ENCODE assay signal across 18 mouse cellular contexts in genomic region chr4:46505361-46506057, GRCm38 (mm10). TPM values are rescaled to one million over a fixed set of nuclear protein-coding genes. Genes with fewer than 3 reads are reported as not detected.
DNase-seq lines count a peak whose midpoint lies in the region; ATAC-seq lines count a peak whose summit lies in the region.
"Had no signal": no experiment of that assay in that cellular context is flagged by ENCODE, and none has a peak within 500 bp of the region (broad histone marks: within the 10 kb centered on the region; RNA-seq: fewer than 3 reads in every experiment).

No protein-coding gene starts in this region.

- H3K36me3 ChIP-seq in hindbrain, embryonic 16.5 days (ENCODE audit: control insufficient read depth, insufficient read depth, low read length), result peaks cover 16% of the 10 kb centered on the region
- no peaks in the 10 kb centered on the region for H3K36me3 ChIP-seq in hindbrain, embryonic 11.5 days (ENCODE audit: control insufficient read depth, insufficient read depth, low read length)

- intact Hi-C loops in left cerebral cortex, postnatal 10 days (cut with DNase I), result loop anchor here (5.0 kb wide), 1 partner anchor 97 kb away; the partner anchor contains the start of gene Coro2a

- peak overlapping the region; percentile 22; the same call in 1 of the 2 replicates for H3K9ac ChIP-seq in hindbrain, embryonic 16.5 days (ENCODE audit: low read depth, low read length)
- no peak overlapping the region for H3K9ac ChIP-seq in hindbrain, embryonic 11.5 days (ENCODE audit: low read depth, low read length)
- H3K9ac ChIP-seq: hindbrain, embryonic 15.5 days; limb, embryonic 13.5 days had no signal

- DNase-seq in adrenal gland, postnatal 10 days, result peak; percentile 30
- no peak for DNase-seq in adrenal gland, postnatal 36 days
- no peak for DNase-seq in hindbrain, embryonic 11.5 days (ENCODE audit: low spot score)
- DNase-seq in brain, adult 2 months (ENCODE audit: low read depth, low spot score), result peak; percentile 32
- DNase-seq in cerebellum, postnatal 25 days, result peak; percentile 35 to 62
- DNase-seq in left cerebral cortex, postnatal 10 days (ENCODE audit: extremely low spot score in 1 of 2, low spot score in 2 of 2), result no peak
- DNase-seq in frontal cortex, adult 2 months (ENCODE audit: extremely low spot score in 1 of 2, low spot score in 1 of 2), result no peak
- DNase-seq: heart, adult 2 months; kidney, adult 11 months; lung, postnatal 10 days; spleen, adult 18-20 months had no signal

- no peak overlapping the region for H3K4me2 ChIP-seq in hindbrain, embryonic 16.5 days (ENCODE audit: low read length)
- no peak overlapping the region for H3K4me2 ChIP-seq in hindbrain, embryonic 11.5 days (replicated peaks; ENCODE audit: low read depth, low read length)

- H3K9me3 ChIP-seq in hindbrain, embryonic 16.5 days (ENCODE audit: control insufficient read depth, low read length), result no peaks in the 10 kb centered on the region
- no peaks in the 10 kb centered on the region for H3K9me3 ChIP-seq in hindbrain, embryonic 11.5 days (ENCODE audit: control insufficient read depth, low read length)
- H3K9me3 ChIP-seq: hindbrain, embryonic 15.5 days; limb, embryonic 13.5 days; midbrain, embryonic 15.5 days had no signal

- WGBS in hindbrain, embryonic 16.5 days, result 53% methylated on average over 8 of the region's 8 CpGs
- WGBS in hindbrain, embryonic 11.5 days, result 68% methylated on average over 8 of the region's 8 CpGs

- H3K27me3 ChIP-seq in hindbrain, embryonic 16.5 days (replicated peaks; ENCODE audit: control insufficient read depth, insufficient read depth, low read length), result no peaks in the 10 kb centered on the region
- peaks cover 14% of the 10 kb centered on the region for H3K27me3 ChIP-seq in hindbrain, embryonic 11.5 days (ENCODE audit: control insufficient read depth, insufficient read depth, low read length)
- H3K27me3 ChIP-seq: hindbrain, embryonic 15.5 days had no signal

- H3K27ac ChIP-seq in hindbrain, embryonic 16.5 days (ENCODE audit: low read depth, low read length), result no peak overlapping the region
- no peak overlapping the region for H3K27ac ChIP-seq in hindbrain, embryonic 11.5 days (ENCODE audit: low read depth, low read length)
- H3K27ac ChIP-seq: heart, adult 2 months; hindbrain, embryonic 15.5 days; kidney, postnatal 0 days; limb, embryonic 13.5 days; midbrain, embryonic 15.5 days had no signal

- H3K4me1 ChIP-seq in hindbrain, embryonic 16.5 days (ENCODE audit: control insufficient read depth, insufficient read depth, low read depth, low read length), result peaks cover 3% of the 10 kb centered on the region; the same call in 1 of the 2 replicates
- H3K4me1 ChIP-seq in hindbrain, embryonic 11.5 days (replicated peaks; ENCODE audit: control insufficient read depth, insufficient read depth, low read length), result no peaks in the 10 kb centered on the region

- ATAC-seq in hindbrain, embryonic 16.5 days, result no peak
- ATAC-seq in hindbrain, embryonic 11.5 days (ENCODE audit: low FRiP score), result no peak
- ATAC-seq: forebrain, embryonic 16.5 days; midbrain, embryonic 15.5 days had no signal

- H3K4me3 ChIP-seq in hindbrain, embryonic 16.5 days (ENCODE audit: low read length), result no peak overlapping the region
- H3K4me3 ChIP-seq in hindbrain, embryonic 11.5 days (ENCODE audit: low read depth, low read length), result no peak overlapping the region
- H3K4me3 ChIP-seq: erythroblast, embryonic 14.5 days; heart, adult 2 months; limb, embryonic 13.5 days had no signal

RNA-seq across cellular contexts. Expression of gene Nans, which starts 16.5 kb away (rescaled TPM):
- 10 to 100 TPM; 38.3 to 41.0 TPM for total RNA-seq in adrenal gland, postnatal 10 days (2021)
- total RNA-seq in adrenal gland, postnatal 36 days (2021), result 10 to 100 TPM; 38.3 to 43.8 TPM
- polyA plus RNA-seq in hindbrain, embryonic 16.5 days (2015; fragmentation: Nextera tagmentation; extraction: Ambion mirVana), result 73.7 and 77.1 TPM in 2 replicates
- 79.7 and 88.4 TPM in 2 replicates for polyA plus RNA-seq in hindbrain, embryonic 11.5 days (2014; fragmentation: Nextera tagmentation; extraction: Ambion mirVana)
- 10 to 100 TPM; 30.7 to 35.0 TPM for total RNA-seq in left cerebral cortex, postnatal 10 days (2021)
- polyA plus RNA-seq in frontal cortex, adult 2 months (2012; rRNA removed), result 19.1 and 20.6 TPM in 2 replicates

RNA-seq across cellular contexts. Expression of gene Trim14, which starts 30.4 kb away (rescaled TPM):
- total RNA-seq in adrenal gland, postnatal 10 days (2021), result 1 to 10 TPM; 5.1 to 8.7 TPM
- total RNA-seq in adrenal gland, postnatal 36 days (2021), result 1 to 10 TPM; 3.6 to 5.2 TPM
- 0.85 and 1.2 TPM in 2 replicates for polyA plus RNA-seq in hindbrain, embryonic 16.5 days (2015; fragmentation: Nextera tagmentation; extraction: Ambion mirVana)
- polyA plus RNA-seq in hindbrain, embryonic 11.5 days (2014; fragmentation: Nextera tagmentation; extraction: Ambion mirVana), result 0.84 and 1.0 TPM in 2 replicates
- total RNA-seq in left cerebral cortex, postnatal 10 days (2021), result 1 to 10 TPM; 1.2 to 1.4 TPM
- 1.00 and 1.1 TPM in 2 replicates for polyA plus RNA-seq in frontal cortex, adult 2 months (2012; rRNA removed)

RNA-seq across cellular contexts. Expression of gene Anp32b, which starts 54.8 kb away (rescaled TPM):
- total RNA-seq in adrenal gland, postnatal 10 days (2021), result 100 to 1,000 TPM; 136 to 141 TPM
- total RNA-seq in adrenal gland, postnatal 36 days (2021), result 100 to 1,000 TPM; 128 to 134 TPM
- 72.5 and 82.4 TPM in 2 replicates for polyA plus RNA-seq in hindbrain, embryonic 16.5 days (2015; fragmentation: Nextera tagmentation; extraction: Ambion mirVana)
- polyA plus RNA-seq in hindbrain, embryonic 11.5 days (2014; fragmentation: Nextera tagmentation; extraction: Ambion mirVana), result 271 and 285 TPM in 2 replicates
- 10 to 100 TPM; 52.0 to 52.7 TPM for total RNA-seq in left cerebral cortex, postnatal 10 days (2021)
- polyA plus RNA-seq in frontal cortex, adult 2 months (2012; rRNA removed), result 57.1 and 58.3 TPM in 2 replicates

Comparison
In these comparisons a context has a peak if more than half of its experiments do, and no peak if none do; other contexts are left out.
1. DNase-seq: peak in adrenal gland, postnatal 10 days (single experiment), brain, adult 2 months (single experiment) and cerebellum, postnatal 25 days (2 of 2); none in adrenal gland, postnatal 36 days (0 of 2), hindbrain, embryonic 11.5 days (single experiment), left cerebral cortex, postnatal 10 days (0 of 2) and frontal cortex, adult 2 months (0 of 2).